Mouse (Mus musculus): Measurements from ENCODE around the gene Calml4.
"Not testable (repeated sequence)": the region's sequence is repeated elsewhere in the genome, so short reads cannot be mapped to it uniquely, and the experiment has no call there.

The Calml4 gene

DNA sequence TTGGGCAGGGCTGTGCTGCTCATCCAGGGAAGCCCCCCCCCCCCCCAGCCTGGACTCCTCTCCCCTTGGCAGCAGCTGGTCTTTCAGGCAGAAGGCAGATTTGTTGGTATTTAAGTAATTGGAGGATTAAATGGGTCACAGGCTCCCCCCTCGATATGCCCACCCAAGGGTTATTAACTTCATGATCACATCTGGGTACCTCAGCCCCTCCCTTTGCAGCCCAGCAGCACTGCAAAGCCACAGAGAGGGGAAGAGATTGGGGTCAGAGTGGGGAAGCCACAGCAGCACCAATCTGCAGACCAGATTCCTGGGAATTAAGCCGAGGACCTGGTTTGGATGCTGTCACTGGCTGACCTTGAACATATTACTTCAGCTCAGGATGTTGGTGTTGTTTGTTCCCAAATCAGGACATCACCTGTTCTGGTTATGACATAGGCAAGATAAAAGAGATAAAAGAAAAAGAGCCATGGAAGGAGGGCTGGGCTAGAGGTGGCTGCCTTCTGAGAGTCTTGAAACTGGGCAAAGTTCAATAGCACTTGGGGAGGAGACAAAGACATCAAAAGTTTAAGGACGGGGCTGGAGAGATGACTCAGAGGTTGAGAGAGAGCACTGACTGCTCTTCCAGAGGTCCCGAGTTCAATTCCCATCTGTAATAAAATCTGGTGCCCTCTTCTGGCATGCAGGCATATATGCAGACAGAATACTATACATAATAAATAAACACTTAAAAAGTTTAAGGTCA is 22.0 kb upstream of the Calml4 start:
- no peak for DNase-seq (ENCODE audit: inconsistent ontology term)

DNA sequence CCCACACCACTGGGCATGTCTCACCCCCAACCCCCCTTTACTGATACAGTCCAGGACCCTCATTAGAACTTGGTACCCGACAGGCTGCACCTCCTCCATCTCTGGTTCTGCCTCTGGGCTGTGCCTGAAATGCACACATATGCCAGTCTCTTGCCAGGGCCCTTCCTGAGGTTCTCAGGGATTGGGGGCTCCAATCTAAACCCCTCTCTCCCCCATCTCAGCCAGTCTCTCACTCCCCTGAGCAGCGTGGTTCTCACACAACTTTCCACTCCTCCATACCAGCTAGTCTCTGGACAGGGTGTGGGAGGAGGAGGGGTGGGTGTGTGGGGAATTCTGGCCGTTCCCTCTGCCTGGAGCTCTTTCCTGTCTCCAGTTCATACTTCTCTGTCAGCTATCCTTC is 20.3 kb upstream of the Calml4 start:
- no peak for DNase-seq (ENCODE audit: inconsistent ontology term)

DNA sequence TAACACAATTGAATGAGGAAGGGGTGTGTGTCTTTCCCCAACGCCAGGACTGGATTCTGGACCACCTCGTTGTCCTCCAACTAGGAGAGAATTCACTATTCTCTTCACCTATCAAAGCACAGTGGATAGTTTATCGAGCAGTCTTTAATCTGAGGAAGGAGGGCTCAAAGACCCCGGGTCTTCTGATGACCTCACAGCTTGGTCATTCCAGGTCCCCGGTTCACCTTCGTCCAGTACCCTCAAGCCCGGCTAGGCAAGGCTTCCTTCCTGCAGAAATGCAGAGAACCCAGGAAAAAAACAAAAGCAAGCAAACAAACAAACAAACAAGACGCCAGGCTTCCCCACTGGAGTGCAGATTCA is 19.8 kb upstream of the Calml4 start:
- no peak for DNase-seq (ENCODE audit: inconsistent ontology term)

DNA sequence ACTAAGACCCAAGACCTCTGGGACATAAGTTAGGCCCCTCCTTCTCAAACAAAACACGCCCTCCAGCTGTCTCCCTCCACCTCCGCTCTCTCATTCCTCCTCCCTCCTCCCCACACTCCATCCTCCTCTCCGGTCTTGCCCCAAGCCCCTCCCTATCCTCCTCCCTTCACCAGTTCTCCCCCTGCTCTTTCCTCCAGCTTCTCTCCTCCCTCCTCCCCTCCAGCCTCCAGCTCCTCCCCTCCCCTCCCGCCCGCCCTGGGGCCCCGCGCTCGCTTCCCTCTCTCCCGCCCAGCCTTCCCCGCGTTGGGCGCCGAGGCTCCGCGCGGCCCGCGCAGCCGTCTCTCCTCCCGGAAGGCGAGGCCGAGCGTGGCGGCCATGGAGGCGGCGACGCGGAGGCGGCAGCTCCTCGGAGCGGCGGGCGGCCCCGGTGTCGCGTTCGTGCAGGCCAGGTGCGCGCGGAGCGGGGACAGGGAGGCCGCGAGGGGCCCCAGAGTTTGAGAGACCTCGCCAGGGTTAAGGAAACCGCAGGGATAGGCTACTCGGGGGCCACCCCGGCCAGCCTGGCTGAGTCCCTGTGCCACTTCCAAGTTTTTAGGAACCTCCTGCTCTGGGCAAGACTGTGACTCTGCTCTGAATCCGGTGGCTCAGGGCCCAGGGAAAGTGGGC is 19.2 kb upstream of the Calml4 start, which contains the start of gene Cln6:
Gene Cln6, plus strand, starts transcription at position 280 of the 666 bp plus-strand sequence.
- peak; percentile 94 for DNase-seq (ENCODE audit: inconsistent ontology term)

DNA sequence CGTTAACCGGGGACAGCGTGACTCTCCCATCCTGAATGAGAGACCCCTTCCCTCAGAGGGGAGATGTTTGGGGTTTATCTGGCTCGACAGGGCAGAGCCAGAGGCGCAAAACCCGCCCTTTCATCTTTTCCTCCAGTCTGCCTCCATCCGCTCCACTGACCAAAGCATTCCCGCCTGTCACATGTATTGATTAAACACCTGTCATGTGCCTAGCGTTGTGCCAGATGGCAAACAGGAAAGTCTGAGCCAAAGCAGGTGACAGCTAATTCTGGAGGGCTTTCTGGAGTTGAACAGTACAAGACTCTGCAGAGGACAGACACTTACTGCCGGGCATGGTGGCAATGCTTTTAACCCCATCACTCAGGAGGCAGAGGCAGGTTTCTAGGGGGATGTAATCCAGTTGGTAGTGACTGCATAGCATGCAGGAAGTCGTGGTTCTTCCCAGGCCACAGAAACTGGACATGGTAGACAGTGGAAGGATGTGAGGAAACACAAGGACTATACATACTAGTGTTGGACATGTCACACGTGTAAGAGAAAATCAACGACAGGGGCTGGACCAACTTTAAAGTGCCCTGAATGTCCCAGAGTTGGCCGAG is 18.6 kb upstream of the Calml4 start:
- DNase-seq (ENCODE audit: inconsistent ontology term) = no peak

DNA sequence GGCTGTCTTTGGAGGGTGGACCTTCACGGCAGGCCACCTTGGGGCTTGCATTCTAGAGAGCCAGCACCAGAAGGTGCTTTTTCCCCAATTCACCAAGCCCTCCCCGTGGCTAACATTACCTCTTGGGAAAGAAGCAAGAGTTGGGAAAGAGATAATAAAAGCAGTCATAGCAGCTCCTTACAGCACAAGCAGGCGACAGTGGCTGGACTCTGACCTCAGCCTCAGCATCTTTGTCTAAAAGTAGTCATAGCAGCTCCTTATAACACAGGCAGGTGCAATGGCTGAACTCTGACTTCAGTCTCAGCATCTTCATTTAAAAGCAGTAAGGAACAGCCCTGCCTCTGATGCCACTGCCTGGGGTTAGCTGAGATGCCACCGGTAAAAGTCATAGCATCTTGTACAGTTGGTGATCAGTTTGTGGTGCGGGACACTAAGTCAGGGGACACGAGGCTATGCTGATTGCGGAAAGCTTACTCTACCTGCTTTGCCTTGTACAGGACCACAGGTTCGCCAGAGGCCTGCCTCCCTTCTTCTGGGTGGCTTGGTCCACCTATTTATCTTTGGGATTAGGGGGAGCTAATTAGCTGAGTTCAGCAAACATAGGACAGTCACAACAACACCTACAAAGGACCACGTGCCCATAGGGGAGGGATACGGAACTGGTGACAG is 14.4 kb upstream of the Calml4 start:
- DNase-seq (ENCODE audit: inconsistent ontology term) = no peak

DNA sequence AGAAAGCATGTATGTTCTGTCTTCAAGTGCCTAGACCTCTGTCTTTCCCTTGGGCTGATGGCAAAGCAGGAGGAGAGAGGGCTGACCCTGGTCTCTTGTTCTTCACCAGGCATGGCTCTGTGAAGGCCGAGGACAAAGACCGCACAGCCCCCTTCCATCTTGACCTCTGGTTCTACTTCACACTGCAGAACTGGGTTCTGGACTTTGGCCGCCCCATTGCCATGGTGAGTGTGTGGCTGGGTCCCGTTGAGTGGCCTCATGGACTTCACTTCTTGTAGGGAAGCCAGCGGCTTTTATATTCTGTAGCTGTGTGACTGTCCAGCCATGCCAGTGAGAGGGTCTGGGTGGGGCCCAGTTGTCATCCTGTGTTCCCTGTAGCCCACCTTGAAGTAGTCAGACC is 13.4 kb upstream of the Calml4 start:
- no peak for DNase-seq (ENCODE audit: inconsistent ontology term)

DNA sequence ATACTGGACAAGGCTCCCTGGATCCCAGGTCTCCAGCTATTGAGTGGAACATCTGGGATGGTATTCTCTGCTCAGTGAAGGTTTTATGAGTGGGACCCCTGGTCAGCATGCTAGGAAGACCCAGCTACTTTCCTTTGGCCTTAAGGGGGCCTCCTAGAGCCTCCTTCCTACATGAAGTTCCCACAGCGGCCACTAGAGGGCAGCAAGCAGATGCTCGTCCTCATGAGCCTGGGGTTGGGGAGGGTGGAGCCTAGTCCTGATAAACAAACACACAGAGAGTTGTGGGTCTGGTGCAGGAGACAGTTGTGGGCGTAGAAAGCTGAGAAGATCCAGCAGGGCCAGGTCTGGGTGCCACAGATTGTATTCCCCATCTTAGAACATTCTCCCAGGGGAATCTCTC is 10.2 kb upstream of the Calml4 start:
- peak; percentile 81 for DNase-seq (ENCODE audit: inconsistent ontology term)

DNA sequence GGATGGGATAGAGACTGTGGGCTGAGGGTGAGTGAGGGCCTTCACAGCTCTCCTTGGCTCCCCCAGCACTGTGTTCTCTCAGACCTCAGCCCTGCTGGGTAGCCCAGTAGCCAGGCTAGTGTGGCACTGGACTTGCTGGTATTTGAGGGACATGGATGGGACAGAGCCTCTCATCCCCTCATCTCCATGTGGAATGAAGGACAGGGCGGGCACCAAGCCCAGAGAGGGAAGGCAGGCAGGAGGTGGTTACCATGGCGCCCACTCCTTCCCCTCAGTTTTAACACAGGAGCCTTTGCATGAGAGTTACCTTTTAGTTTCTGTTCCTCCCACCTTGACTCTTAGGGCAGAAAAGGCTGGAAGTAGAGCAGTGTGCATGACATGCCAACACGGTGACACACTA is 9.2 kb upstream of the Calml4 start:
- no peak for DNase-seq (ENCODE audit: inconsistent ontology term)

DNA sequence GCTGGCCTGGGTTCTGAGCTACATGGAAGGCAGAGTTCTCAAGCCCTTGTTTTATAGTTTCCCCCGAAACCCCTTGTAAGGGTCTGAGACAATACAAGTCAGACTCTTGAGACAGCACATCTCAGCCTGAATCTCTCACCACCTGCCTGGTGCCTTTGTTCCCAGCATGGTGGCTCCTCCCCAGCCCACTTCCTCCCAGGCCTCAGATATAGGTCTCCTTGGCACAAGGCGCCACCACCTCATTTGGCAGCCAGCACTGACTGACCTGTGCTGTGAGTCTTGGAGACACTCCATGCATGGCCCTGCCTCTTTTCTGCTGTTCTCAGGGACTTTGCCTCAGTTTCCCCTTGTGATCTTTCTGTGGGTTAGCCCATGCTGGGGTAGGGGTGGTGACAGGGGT is 6.3 kb upstream of the Calml4 start:
- DNase-seq (ENCODE audit: inconsistent ontology term) = no peak

DNA sequence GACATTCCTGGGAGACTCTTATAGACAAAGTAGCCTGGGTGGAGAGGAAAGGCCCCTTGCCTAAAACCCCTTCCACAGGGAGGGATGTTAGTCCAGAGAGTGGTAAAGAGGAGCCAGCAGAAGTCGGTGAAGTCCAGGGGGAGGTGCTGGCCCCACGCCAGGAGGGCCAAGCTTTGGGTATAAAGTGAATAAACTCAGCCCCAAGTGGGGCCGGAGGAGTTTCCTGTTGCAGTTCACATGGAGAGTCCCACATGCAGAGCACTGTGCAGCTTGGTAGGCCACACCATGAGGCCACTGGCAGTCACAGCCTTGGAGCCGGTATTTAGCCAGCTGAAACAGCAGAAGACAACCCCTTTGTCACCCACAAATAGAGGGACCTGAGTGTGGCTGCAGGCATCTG is 3.4 kb upstream of the Calml4 start:
- no peak for DNase-seq (ENCODE audit: inconsistent ontology term)

DNA sequence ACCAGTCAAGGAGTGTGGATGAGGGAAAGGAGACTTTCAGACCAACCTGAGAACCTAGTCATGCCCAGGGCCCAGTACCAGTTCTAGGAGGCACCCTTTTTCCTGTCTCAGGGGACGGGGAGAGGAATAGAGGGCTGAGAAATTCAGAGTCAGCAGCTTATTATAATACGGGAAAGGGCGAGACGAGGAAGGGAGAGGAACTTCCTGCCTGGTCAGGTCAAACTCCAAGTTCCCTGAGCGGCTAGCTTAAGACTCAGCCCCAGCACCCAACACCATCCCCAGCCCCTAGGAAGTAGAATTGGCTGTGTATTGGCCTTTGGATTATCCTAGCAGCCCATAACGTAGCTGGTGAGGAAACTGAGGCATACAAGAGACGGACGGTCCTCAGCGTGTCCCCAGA is 664 bp upstream of the Calml4 start:
- no peak for DNase-seq (ENCODE audit: inconsistent ontology term)

DNA sequence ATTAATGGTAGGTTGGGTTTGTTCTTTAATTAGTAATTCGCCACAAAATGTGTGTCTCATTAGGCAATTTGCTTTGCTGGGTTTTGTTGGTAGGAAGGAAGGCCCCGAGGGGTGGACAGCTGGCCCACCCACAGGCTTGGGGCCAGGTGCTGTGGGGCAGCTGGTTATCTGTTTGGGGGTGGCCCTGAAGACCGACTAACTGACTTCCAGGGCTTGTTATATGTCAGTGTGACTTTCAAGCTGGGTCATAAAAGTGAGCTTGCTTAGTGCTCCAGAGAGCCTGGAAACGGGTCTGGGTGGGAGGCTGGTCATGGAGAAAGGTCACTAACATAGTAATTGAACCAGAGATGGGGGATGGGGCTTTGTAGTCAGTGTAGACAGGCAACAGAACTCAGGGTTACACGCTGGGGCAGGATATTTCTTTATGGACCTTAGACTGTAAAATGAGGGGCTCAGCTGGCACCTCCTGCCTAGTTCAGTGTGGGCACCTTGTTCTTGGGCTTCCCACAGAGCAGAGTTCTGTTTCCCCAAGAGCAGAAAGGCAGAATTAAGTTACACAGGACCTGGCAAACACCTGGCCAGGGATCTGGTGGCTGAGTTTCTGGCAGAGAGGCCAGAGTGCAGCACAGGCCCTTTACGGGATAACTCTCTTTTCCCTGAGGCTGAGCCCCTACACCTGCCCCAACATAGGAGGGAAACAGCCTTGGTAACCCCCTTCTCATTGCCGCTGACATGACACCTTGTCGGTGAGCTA is 563 bp downstream of the Calml4 start:
- DNase-seq (ENCODE audit: inconsistent ontology term) = peak; percentile 63

DNA sequence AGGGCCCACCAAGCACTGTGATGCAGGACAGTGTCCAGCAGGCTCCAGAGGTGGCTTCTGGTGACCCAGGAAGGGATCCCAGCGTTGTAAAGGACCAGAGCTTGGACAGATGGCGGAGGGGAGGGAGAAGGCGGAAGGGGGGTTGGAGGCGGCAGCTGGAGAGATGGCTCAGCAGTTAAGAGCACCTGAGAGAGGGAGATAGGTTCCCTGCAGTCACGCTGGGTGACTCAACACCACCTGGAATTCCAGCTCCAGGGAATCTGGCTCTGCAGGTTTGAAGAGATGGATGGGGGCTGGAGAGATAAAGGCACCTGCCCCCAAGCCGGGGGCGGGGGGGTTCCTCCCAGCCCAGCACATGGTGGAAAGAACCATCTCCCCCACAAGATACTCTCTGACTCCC is 2.2 kb downstream of the Calml4 start:
- not testable (repeated sequence) for DNase-seq (ENCODE audit: inconsistent ontology term)

DNA sequence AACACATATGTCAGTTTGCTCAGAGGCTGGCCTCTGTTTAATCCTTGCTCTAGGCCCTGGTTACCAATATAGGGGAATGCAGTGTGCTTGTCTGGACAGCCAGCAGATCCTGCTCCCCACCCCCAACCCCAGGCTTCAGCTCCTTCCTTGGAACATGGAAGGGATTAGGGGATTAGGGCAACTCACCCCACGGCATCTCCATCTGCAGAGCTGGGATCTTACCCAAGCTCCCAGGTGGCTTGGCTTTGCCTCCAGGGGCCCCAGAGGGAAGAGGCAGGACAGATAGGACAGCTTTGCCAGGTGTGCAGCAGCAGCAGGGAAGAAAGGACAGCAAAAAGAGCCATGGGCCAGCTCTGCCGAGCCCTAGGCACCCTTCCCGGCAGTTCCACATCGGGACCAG is 3.0 kb downstream of the Calml4 start:
- DNase-seq (ENCODE audit: inconsistent ontology term) = no peak

DNA sequence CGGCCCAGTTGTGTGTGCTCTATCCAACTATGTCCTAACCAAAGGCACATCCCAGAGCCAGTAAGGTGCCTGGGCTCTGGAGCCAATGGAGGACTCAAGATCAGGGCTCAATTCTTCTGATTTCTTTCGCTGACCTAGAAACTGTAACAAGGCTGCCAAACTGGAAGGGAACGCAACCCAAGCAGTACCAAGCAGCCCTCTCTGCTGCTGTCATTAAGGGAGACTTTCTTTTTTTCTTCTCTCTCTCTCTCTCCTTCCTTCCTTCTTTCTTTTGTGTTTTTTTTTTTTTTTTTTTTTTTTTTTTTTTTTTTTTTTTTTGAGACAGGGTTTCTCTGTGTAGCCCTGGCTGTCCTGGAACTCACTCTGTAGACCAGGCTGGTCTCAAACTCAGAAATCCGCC is 11.4 kb downstream of the Calml4 start:
- not testable (repeated sequence) for DNase-seq (ENCODE audit: inconsistent ontology term)

DNA sequence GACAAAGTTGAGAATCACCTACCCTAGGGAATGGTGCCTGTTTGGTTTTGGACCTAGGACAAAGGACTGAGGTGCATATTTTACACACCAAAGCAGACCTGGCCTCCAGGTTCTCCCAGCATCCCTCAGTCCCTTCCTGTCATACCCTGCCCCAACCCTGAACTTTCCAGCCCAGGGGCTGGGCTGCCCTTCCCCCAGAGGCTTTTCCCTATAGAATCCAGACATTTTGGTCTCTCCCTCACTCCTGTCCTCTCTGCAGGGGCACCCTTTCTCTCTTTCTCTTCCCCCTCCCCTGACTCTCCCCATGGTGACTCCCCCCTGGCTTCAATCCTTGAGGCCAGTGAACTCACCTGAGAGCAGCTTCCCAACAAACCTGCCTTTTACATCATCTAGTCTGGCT is 12.8 kb downstream of the Calml4 start:
- DNase-seq (ENCODE audit: inconsistent ontology term) = no peak

DNA sequence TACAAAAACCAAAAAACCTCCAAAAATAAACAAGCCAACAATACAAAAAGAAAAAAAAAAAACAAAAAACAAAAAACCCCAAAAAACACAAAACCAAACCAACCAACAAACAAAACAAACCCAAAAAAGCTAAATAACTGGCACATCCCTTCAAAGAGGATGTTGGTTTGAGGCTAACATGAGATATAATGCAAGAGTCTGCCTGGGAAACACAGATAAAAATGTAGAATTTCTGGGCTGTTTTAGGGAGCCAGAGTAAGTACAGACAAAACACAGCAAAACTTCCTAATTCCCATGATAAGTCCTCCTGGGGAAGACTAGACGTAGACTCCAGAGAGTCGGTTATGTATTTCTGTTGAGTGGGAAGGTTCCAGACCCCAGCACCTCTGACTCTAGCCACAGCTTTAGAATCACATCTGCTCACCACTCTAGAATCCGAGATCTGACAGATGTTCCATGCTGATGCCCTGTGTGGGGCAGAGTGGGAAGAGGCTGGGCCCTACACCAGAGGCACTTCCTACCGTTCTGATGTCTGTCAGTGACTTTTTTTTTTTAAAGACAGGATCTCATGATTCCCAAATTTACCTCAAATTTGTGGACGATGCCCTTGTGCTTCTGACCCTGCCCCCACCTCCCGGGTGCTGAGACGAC is 19.2 kb downstream of the Calml4 start:
- DNase-seq (ENCODE audit: inconsistent ontology term) = no peak

DNA sequence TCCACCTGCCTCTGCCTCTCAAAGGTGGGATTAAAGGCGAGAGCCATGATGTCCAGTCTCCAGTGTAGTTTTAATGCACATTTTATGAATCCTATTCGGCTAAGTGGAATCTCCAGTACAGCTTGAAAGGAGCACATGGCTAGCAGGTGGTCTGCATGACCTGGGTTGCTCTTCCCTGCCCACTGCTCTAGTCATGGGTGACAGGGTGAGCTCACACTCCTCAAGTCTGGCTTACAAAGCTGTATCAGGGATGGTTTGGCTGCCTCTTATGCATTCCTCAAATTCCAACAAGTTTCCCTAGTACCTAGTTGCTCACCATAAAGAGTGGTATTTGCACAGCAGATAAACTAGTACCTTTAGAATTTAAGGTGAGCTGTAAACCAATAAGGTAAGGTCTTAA is 19.9 kb downstream of the Calml4 start:
- peak; percentile 47 for DNase-seq (ENCODE audit: inconsistent ontology term)

DNA sequence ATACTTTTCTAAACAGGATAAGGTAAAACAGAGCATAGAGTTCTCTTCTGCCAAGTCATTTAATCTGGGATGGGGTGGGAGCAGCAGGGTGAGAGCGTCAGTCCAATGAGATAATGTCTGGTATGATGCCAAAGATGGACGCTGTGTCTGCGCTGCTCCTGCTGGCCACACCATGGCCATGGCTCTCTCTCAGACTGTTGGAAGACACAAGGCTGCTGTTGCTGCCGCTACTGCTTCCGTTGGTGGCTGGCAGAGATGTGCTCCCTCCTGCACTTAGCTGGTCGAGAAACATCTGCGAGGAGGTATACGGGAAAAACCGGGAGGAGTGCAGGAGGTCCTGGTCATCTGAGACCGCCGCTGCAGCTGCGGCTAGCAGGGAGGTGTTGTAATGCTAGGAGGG is 24.0 kb downstream of the Calml4 start:
- DNase-seq (ENCODE audit: inconsistent ontology term) = peak; percentile 31

DNA sequence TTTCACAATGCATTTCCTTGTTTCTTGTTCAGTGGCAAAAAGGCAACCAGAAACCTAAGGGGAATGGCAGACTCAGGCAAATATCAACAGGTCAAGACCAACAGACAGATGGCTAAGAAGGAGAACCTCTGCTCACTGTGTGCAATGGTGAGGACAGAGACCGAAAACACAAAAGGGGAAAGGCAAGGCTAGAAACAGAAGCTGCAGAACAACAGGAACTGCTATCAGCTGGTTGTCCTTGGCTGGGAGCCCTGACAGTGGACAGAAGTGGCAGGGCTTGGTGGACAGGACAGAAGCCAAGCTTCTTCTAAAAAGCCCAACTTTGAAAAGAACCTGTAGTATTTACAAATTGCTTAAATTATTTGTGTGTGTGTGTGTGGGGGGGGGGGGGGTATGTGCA is 36.6 kb downstream of the Calml4 start:
- no peak for DNase-seq (ENCODE audit: inconsistent ontology term)
